Mouse (Mus musculus) cerebellum, adult 2 months (tissue): ENCODE results near the gene Tbxa2r.

Experiments
- CTCF ChIP-seq: fragments of 200-500 bp; IDR thresholded peaks from 2 replicates; pipeline ENCODE4 v1.5.1; 2011; ENCODE audit warnings: low read depth, mild to moderate bottlenecking, control low read depth, low read length, moderate library complexity, borderline replicate concordance; ENCODE audit not compliant: insufficient read depth
- POLR2A ChIP-seq: fragments of 200-500 bp; IDR thresholded peaks from 2 replicates; pipeline ENCODE4 v1.6.1; 2011; ENCODE audit warnings: low read length, control low read depth, borderline replicate concordance; ENCODE audit not compliant: insufficient read depth

GRCm38 (mm10) chr10:81351678-81352291 lies 23.3 kb downstream of the Tbxa2r start:
- TF ChIP-seq POLR2A (no peak), CTCF (no peak)
